Comparison of ENCODE assay signal across 8 mouse cellular contexts in the genomic region with DNA sequence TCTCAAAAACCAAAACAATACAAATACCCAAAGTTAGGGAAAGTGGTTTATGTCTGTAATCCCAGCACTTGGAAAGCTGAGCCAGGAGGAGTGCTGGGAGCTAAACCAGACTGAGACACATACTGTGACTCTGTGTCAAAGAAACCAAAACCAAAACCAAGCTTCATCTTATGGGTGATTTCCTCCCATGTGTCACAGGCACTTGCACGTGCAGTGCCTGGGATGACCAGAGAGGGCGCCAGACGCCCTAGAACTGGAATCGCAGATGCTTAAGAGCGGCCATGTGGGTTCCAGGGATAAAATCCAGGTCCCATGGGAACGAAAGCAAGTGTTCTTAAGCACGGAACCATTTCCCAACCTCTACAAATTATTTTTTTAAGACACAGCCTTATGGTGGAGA.
DNase-seq lines count a peak whose midpoint lies in the region; ATAC-seq and TF ChIP-seq lines count a peak whose summit lies in the region.

No protein-coding gene starts in this region.

- no peak overlapping the region for H3K4me2 ChIP-seq in liver, embryonic 14.5 days (ENCODE audit: low read depth)

- peaks cover 0 to 3% of the 10 kb centered on the region in 2 experiments; a peak in 2 of 4 replicates for H3K4me1 ChIP-seq in liver, embryonic 14.5 days (replicated peaks; ENCODE audit: control insufficient read depth in 2 of 2, insufficient read depth in 2 of 2, low read length in 1 of 2)
- peaks cover 6% of the 10 kb centered on the region; the same call in 1 of the 2 replicates for H3K4me1 ChIP-seq in small intestine, adult 2 months (ENCODE audit: control insufficient read depth, insufficient read depth, insufficient read length, low read length)

- TF ChIP-seq EP300 in liver, embryonic 14.5 days (IDR thresholded peaks at IDR 0.05; ENCODE audit: low read depth) = no peak

- no peak for TF ChIP-seq POLR2A in small intestine, adult 2 months (IDR thresholded peaks at IDR 0.05; ENCODE audit: low read depth, low read length)

- no peak overlapping the region for H3K4me3 ChIP-seq in liver, embryonic 14.5 days (ENCODE audit: insufficient read depth in 1 of 2, low read depth in 2 of 2, low read length in 2 of 2)
- H3K4me3 ChIP-seq in small intestine, adult 2 months (ENCODE audit: low read depth, low read length) = no peak overlapping the region

- intact Hi-C loops in gastrocnemius, postnatal 14 days (cut with DNase I; ENCODE audit: low total_unique reads) = no loop called here

- H3K9ac ChIP-seq in liver, embryonic 14.5 days (replicated peaks) = no peak overlapping the region

- H3K27ac ChIP-seq in liver, embryonic 14.5 days = no peak overlapping the region
- peak overlapping the region; percentile 98; the same call in 1 of the 2 replicates for H3K27ac ChIP-seq in small intestine, adult 2 months (ENCODE audit: insufficient read depth, low read depth, low read length)

- peak; percentile 89 for TF ChIP-seq CTCF in liver, embryonic 14.5 days (IDR thresholded peaks at IDR 0.05; ENCODE audit: low read depth)
- TF ChIP-seq CTCF in small intestine, adult 2 months (IDR thresholded peaks at IDR 0.05; ENCODE audit: extremely low read depth, insufficient read length, insufficient replicate concordance, low read depth, low read length) = peak; percentile 95; the same call in 1 of the 2 replicates

- H3K9me3 ChIP-seq in liver, embryonic 14.5 days (ENCODE audit: control insufficient read depth, low read length) = no peaks in the 10 kb centered on the region

- peak; percentile 13 to 39 for DNase-seq in layer of hippocampus, postnatal 25 days (ENCODE audit: extremely low spot score in 1 of 2, low spot score in 1 of 2)
- DNase-seq in layer of hippocampus, adult 9-10 months (ENCODE audit: low spot score) = no peak
- peak; percentile 92 for DNase-seq in ES-CJ7 (ENCODE audit: low read depth, low spot score)
- peak; percentile 81 for DNase-seq in adrenal gland, postnatal 10 days
- DNase-seq in gastrocnemius, postnatal 14 days = peak; percentile 36
- DNase-seq in liver, embryonic 14.5 days (ENCODE audit: low read depth in 3 of 3, low spot score in 3 of 3) = no peak
- no peak for DNase-seq in layer of hippocampus, adult 11-12 months (ENCODE audit: low spot score)

- ATAC-seq in liver, embryonic 14.5 days (ENCODE audit: insufficient read depth) = no peak

- 31% methylated on average over 7 of the region's 7 CpGs for WGBS in liver, embryonic 14.5 days (ENCODE audit: insufficient replicate concordance)
- 33% methylated on average over 7 of the region's 7 CpGs for WGBS in small intestine, adult 2 months

- no peaks in the 10 kb centered on the region for H3K36me3 ChIP-seq in liver, embryonic 14.5 days (replicated peaks; ENCODE audit: control insufficient read depth, insufficient read depth, low read depth)
- no peaks in the 10 kb centered on the region for H3K36me3 ChIP-seq in small intestine, adult 2 months (ENCODE audit: control insufficient read depth, insufficient read depth, low read length)

- no peaks in the 10 kb centered on the region for H3K27me3 ChIP-seq in liver, embryonic 14.5 days (ENCODE audit: control insufficient read depth, insufficient read depth, low read length)
- H3K27me3 ChIP-seq in small intestine, adult 2 months (ENCODE audit: control insufficient read depth, insufficient read depth, low read length) = no peaks in the 10 kb centered on the region

Comparison
In these comparisons a context has a peak if more than half of its experiments do, and no peak if none do; other contexts are left out.
1. DNase-seq: peak in layer of hippocampus, postnatal 25 days (2 of 2), ES-CJ7 (single experiment), adrenal gland, postnatal 10 days (single experiment) and gastrocnemius, postnatal 14 days (single experiment); none in layer of hippocampus, adult 9-10 months (single experiment), liver, embryonic 14.5 days (0 of 3) and layer of hippocampus, adult 11-12 months (single experiment).